Mouse (Mus musculus) heart, adult 2 months (tissue): ENCODE measurements around the gene Arrdc2.

Source experiments
- CTCF ChIP-seq: fragments of 200-600 bp; IDR thresholded peaks from 2 replicates; pipeline ENCODE4 v1.8.1; 2022; ENCODE audit warnings: antibody characterized with exemption, mild to moderate bottlenecking, moderate library complexity
- EP300 ChIP-seq: fragments of 200-500 bp; IDR thresholded peaks from 2 replicates; pipeline ENCODE4 v1.6.1; 2011; ENCODE audit warnings: low read depth, low read length, control low read depth; ENCODE audit not compliant: insufficient read depth
- POLR2A ChIP-seq: fragments of 200-500 bp; IDR thresholded peaks from 2 replicates; pipeline ENCODE4 v1.6.1; 2011; ENCODE audit warnings: mild to moderate bottlenecking, low read depth, low read length, control low read depth; ENCODE audit not compliant: insufficient read depth

- TF ChIP-seq POLR2A (no peak), EP300 (no peak), CTCF (no peak)
Measured at GRCm38 (mm10) chr8:70872643-70873363, 33.3 kb upstream of the Arrdc2 start.
